ENCODE assay signal across 32 mouse cellular contexts in genomic region chr6:15777070-15777469, GRCm38 (mm10). TPM values are rescaled to one million over a fixed set of nuclear protein-coding genes. Genes with fewer than 3 reads are reported as not detected.
A peak's percentile ranks its signal among the peaks of the same experiment; 100 is the strongest.
DNase-seq lines count a peak whose midpoint lies in the region; ATAC-seq and TF ChIP-seq lines count a peak whose summit lies in the region.
"Had no signal": no experiment of that assay in that cellular context is flagged by ENCODE, and none has a peak within 500 bp of the region (broad histone marks: within the 10 kb centered on the region; RNA-seq: fewer than 3 reads in every experiment).

No protein-coding gene starts in this region.

- H3K27ac ChIP-seq in gastrocnemius, adult 2 months, result peak overlapping the region; percentile 77; the same call in 1 of the 2 replicates
- no peak overlapping the region for H3K27ac ChIP-seq in heart, embryonic 11.5 days (ENCODE audit: low read depth, low read length)
- H3K27ac ChIP-seq in kidney, embryonic 15.5 days, result no peak overlapping the region
- H3K27ac ChIP-seq: forebrain, embryonic 13.5 days; heart, embryonic 13.5 days; hindbrain, embryonic 13.5 days; layer of hippocampus, adult 2 months; left cerebral cortex, adult 2 months; limb, embryonic 12.5 days; liver, embryonic 15.5 days; lung, embryonic 15.5 days; midbrain, embryonic 12.5 days; neural tube, embryonic 12.5 days; stomach, postnatal 0 days had no signal

- WGBS in heart, embryonic 11.5 days (ENCODE audit: insufficient replicate concordance), result 66% methylated on average over 3 of the region's 3 CpGs
- WGBS in kidney, embryonic 15.5 days, result 81% methylated on average over 3 of the region's 3 CpGs

- H3K4me3 ChIP-seq in gastrocnemius, adult 2 months, result no peak overlapping the region
- no peak overlapping the region for H3K4me3 ChIP-seq in heart, embryonic 11.5 days (ENCODE audit: low read depth, low read length)
- no peak overlapping the region for H3K4me3 ChIP-seq in kidney, embryonic 15.5 days (replicated peaks)
- H3K4me3 ChIP-seq: forebrain, embryonic 13.5 days; heart, embryonic 13.5 days; hindbrain, embryonic 13.5 days; layer of hippocampus, adult 2 months; left cerebral cortex, adult 2 months; limb, embryonic 12.5 days; liver, embryonic 15.5 days; lung, embryonic 15.5 days; midbrain, embryonic 12.5 days; myocyte; neural tube, embryonic 12.5 days had no signal

- no peaks in the 10 kb centered on the region for H3K27me3 ChIP-seq in heart, embryonic 11.5 days (ENCODE audit: control insufficient read depth, insufficient read depth, low read length)
- H3K27me3 ChIP-seq in kidney, embryonic 15.5 days, result no peaks in the 10 kb centered on the region
- H3K27me3 ChIP-seq: CH12.LX; forebrain, embryonic 13.5 days; heart, embryonic 13.5 days; hindbrain, embryonic 13.5 days; limb, embryonic 12.5 days; liver, embryonic 15.5 days; lung, embryonic 15.5 days; midbrain, embryonic 12.5 days; neural tube, embryonic 12.5 days had no signal

- ATAC-seq in heart, embryonic 11.5 days (replicated peaks; ENCODE audit: insufficient number of reproducible peaks, low FRiP score, low TSS enrichment), result no peak
- ATAC-seq in kidney, embryonic 15.5 days (replicated peaks; ENCODE audit: low FRiP score), result no peak
- ATAC-seq: forebrain, embryonic 13.5 days; intestine, embryonic 16.5 days had no signal

- no peak overlapping the region for H3K4me2 ChIP-seq in heart, embryonic 11.5 days
- no peak overlapping the region for H3K4me2 ChIP-seq in kidney, embryonic 15.5 days
- H3K4me2 ChIP-seq: forebrain, embryonic 13.5 days; heart, embryonic 13.5 days; hindbrain, embryonic 13.5 days; limb, embryonic 12.5 days; liver, embryonic 15.5 days; lung, embryonic 15.5 days; midbrain, embryonic 12.5 days; neural tube, embryonic 12.5 days had no signal

- intact Hi-C loops in gastrocnemius, adult 2 months (cut with DNase I), result no loop called here

- no peaks in the 10 kb centered on the region for H3K36me3 ChIP-seq in heart, embryonic 11.5 days (ENCODE audit: control insufficient read depth, insufficient read depth, low read length)
- no peaks in the 10 kb centered on the region for H3K36me3 ChIP-seq in kidney, embryonic 15.5 days
- H3K36me3 ChIP-seq: hindbrain, embryonic 13.5 days; limb, embryonic 12.5 days; liver, embryonic 15.5 days; midbrain, embryonic 12.5 days; neural tube, embryonic 12.5 days had no signal

- no peak for DNase-seq in gastrocnemius, adult 2 months
- no peak for DNase-seq in gastrocnemius, postnatal 10 days
- peak; percentile 61 to 76 for DNase-seq in heart, adult 9 months (ENCODE audit: low spot score in 2 of 2)
- peak; percentile 41 for DNase-seq in kidney, adult 9 months
- peak; percentile 26 for DNase-seq in lung, postnatal 25 days (ENCODE audit: low spot score)
- no peak for DNase-seq in lung, postnatal 14 days
- DNase-seq: adrenal gland, adult 8-10 months; cerebellum, adult 11 months; cerebellum, adult 9-10 months; cerebellum, postnatal 36 days; gastrocnemius, postnatal 25 days; heart, postnatal 36 days; right cerebral cortex, adult 18-20 months; spleen, adult 18-20 months; thymus, adult 18-20 months; thymus, postnatal 25 days had no signal

- no peaks in the 10 kb centered on the region for H3K4me1 ChIP-seq in heart, embryonic 11.5 days (ENCODE audit: control insufficient read depth, insufficient read depth, low read length)
- no peaks in the 10 kb centered on the region for H3K4me1 ChIP-seq in kidney, embryonic 15.5 days
- H3K4me1 ChIP-seq: forebrain, embryonic 13.5 days; hindbrain, embryonic 13.5 days; limb, embryonic 12.5 days; liver, embryonic 15.5 days; lung, embryonic 15.5 days; midbrain, embryonic 12.5 days; neural tube, embryonic 12.5 days had no signal

- H3K9ac ChIP-seq in heart, embryonic 11.5 days (ENCODE audit: low read depth, low read length), result no peak overlapping the region
- no peak overlapping the region for H3K9ac ChIP-seq in kidney, embryonic 15.5 days
- H3K9ac ChIP-seq: forebrain, embryonic 13.5 days; heart, embryonic 13.5 days; hindbrain, embryonic 13.5 days; limb, embryonic 12.5 days; liver, embryonic 15.5 days; lung, embryonic 15.5 days; midbrain, embryonic 12.5 days; neural tube, embryonic 12.5 days had no signal

- no peaks in the 10 kb centered on the region for H3K9me3 ChIP-seq in heart, embryonic 11.5 days (replicated peaks; ENCODE audit: control insufficient read depth, low read length)
- no peaks in the 10 kb centered on the region for H3K9me3 ChIP-seq in kidney, embryonic 15.5 days (replicated peaks)
- H3K9me3 ChIP-seq: forebrain, embryonic 13.5 days; heart, embryonic 13.5 days; hindbrain, embryonic 13.5 days; limb, embryonic 12.5 days; liver, embryonic 15.5 days; lung, embryonic 15.5 days; midbrain, embryonic 12.5 days; neural tube, embryonic 12.5 days had no signal

- no peak for TF ChIP-seq CTCF in gastrocnemius, adult 2 months (IDR thresholded peaks at IDR 0.05)

RNA-seq across cellular contexts. Expression of gene Mdfic, which starts 56.6 kb away (rescaled TPM):
- total RNA-seq in gastrocnemius, adult 2 months (2021), result 1 to 10 TPM; 8.9 to 9.4 TPM
- total RNA-seq in gastrocnemius, postnatal 10 days (2021), result 10 to 100 TPM; 15.8 to 22.9 TPM
- polyA plus RNA-seq in heart, embryonic 11.5 days (2014; fragmentation: Nextera tagmentation; extraction: Ambion mirVana), result 7.4 and 8.1 TPM in 2 replicates
- 5.1 and 5.8 TPM in 2 replicates for polyA plus RNA-seq in kidney, embryonic 15.5 days (2015; fragmentation: Nextera tagmentation; extraction: Ambion mirVana)

Comparison
In these comparisons a context has a peak if more than half of its experiments do, and no peak if none do; other contexts are left out.
1. DNase-seq: peak in heart, adult 9 months (2 of 2), kidney, adult 9 months (single experiment) and lung, postnatal 25 days (single experiment); none in gastrocnemius, adult 2 months (single experiment), gastrocnemius, postnatal 10 days (single experiment) and lung, postnatal 14 days (single experiment).